Mouse (Mus musculus) lung, embryonic 15.5 days (tissue): ENCODE measurements around the gene B2m. TPM values are rescaled to one million over a fixed set of nuclear protein-coding genes. Genes with fewer than 3 reads are reported as not detected.
"Not testable (repeated sequence)": the region's sequence is repeated elsewhere in the genome, so short reads cannot be mapped to it uniquely, and the experiment has no call there.

ENCODE experiments used
- ATAC-seq: fragments of 200-750 bp; cut with Nextera tagmentation; 2 replicates; pipeline ENCODE4 v1.8.0; 2017; ENCODE audit warnings: moderate number of reproducible peaks, borderline replicate concordance; ENCODE audit not compliant: low FRiP score, low TSS enrichment; ENCODE audit errors: extremely low read depth
- H3K27ac ChIP-seq: fragments of 300-500 bp; sonication (generic); 2 replicates; pipeline ENCODE4 v1.5.1; 2015; ENCODE audit warnings: moderate library complexity, mild to moderate bottlenecking, inconsistent platforms
- H3K27me3 ChIP-seq: fragments of 300-500 bp; sonication (generic); 2 replicates; pipeline ENCODE4 v1.6.1; 2015; ENCODE audit warnings: inconsistent platforms
- H3K36me3 ChIP-seq: fragments of 300-500 bp; sonication (generic); 2 replicates; pipeline ENCODE4 v1.6.1; 2015; ENCODE audit warnings: inconsistent platforms
- H3K4me1 ChIP-seq: fragments of 300-500 bp; sonication (generic); 2 replicates; pipeline ENCODE4 v1.6.1; 2015; ENCODE audit warnings: inconsistent platforms
- H3K4me2 ChIP-seq: fragments of 300-500 bp; sonication (generic); 2 replicates; pipeline ENCODE4 v1.6.1; 2015; ENCODE audit warnings: inconsistent platforms, mild to moderate bottlenecking, moderate library complexity
- H3K4me3 ChIP-seq: fragments of 300-500 bp; sonication (generic); 2 replicates; pipeline ENCODE4 v1.5.1; 2015; ENCODE audit warnings: mild to moderate bottlenecking, inconsistent platforms
- H3K9ac ChIP-seq: fragments of 300-500 bp; sonication (generic); 2 replicates; pipeline ENCODE4 v1.6.1; 2015; ENCODE audit warnings: inconsistent platforms
- H3K9me3 ChIP-seq: fragments of 300-500 bp; sonication (generic); 2 replicates; pipeline ENCODE4 v1.6.1; 2016; ENCODE audit warnings: inconsistent platforms
- WGBS: fragments of 180-500 bp; shearing (Covaris S2); methylation state at CpG from one replicate; pipeline ENCODE4 v1.1.7; 2015; 5-methylcytosine and 5-hydroxymethylcytosine counted together
- polyA plus RNA-seq: library from polyadenylated mRNA; unstranded; fragments of >200 nt; fragmentation: Nextera tagmentation; extraction: Ambion mirVana; gene quantifications from 2 replicates; pipeline ENCODE4 v1.2.1, GENCODE M21; 2015

B2m gene
- 350 and 374 TPM in 2 replicates for polyA plus RNA-seq

DNA sequence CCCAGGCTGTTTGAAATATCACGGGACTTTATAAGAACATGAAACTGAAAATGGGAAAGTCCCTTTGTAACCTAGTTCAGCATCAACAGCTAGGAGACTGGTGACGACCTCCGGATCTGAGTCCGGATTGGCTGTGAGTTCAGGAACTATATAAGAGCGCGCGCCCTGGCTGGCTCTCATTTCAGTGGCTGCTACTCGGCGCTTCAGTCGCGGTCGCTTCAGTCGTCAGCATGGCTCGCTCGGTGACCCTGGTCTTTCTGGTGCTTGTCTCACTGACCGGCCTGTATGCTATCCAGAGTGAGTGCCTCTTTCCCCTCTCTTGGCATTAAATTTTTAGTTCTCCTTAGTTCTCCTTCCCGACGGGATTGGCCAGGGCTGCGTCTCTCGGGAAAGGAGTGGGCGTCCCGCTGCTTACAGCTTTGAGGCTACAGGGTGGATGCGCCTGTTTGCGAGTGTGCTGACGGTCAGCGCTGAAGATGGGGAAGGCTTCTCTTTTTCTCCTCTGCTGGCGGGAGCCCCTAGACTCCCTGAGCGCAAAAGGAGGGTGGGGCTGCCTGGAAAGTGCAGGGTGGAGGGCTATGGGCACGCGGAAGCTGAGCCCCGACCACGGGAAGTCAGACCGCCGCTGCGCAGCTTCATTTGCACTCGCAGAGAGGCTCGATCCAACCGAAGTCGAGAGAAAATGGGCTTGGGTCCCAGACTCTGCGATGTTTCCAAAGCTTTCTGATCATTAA lies at the start of gene B2m:
Gene B2m (plus strand): TSS at position 179 of the 734 bp plus-strand sequence.
- peak within 1 kb of the TSS; percentile 54 for H3K4me3 ChIP-seq
- H3K4me2 ChIP-seq: peak within 1 kb of the TSS; percentile 55
- peak within 1 kb of the TSS; percentile 71 for H3K27ac ChIP-seq
- H3K4me1 ChIP-seq: peaks cover 9% of the 10 kb centered on the region; the same call in 1 of the 2 replicates
- H3K9ac ChIP-seq: peak within 1 kb of the TSS; percentile 51
- peak; percentile 97 for ATAC-seq
- H3K36me3 ChIP-seq: peaks cover 10% of the 10 kb centered on the region; the same call in 1 of the 2 replicates
- H3K27me3 ChIP-seq: no peaks in the 10 kb centered on the region
- under 1% methylated on average over 40 of the region's 40 CpGs for WGBS
- H3K9me3 ChIP-seq: no peaks in the 10 kb centered on the region

DNA sequence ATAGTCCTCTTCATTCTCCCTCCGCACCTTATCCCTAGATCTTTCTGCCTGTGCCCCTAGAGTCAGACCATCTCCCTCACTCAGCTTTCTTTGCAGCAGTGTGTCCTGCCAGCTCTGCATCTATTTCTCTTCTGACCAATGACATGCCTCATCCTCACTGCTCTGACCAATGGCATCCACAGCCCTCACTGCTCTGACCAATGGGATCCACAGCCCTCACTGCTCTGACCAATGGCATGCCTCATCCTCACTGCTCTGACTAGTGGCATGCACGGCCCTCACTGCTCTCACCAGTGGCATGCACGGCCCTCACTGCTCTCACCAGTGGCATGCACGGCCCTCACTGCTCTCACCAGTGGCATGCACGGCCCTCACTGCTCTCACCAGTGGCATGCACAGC lies 49.8 kb upstream of the B2m start:
- not testable (repeated sequence) for H3K4me1 ChIP-seq, H3K4me2 ChIP-seq, H3K9ac ChIP-seq, ATAC-seq, H3K27ac ChIP-seq, H3K9me3 ChIP-seq, H3K4me3 ChIP-seq, H3K27me3 ChIP-seq
- peaks cover 59% of the 10 kb centered on the region for H3K36me3 ChIP-seq
- WGBS: 80% methylated on average over 5 of the region's 5 CpGs

DNA sequence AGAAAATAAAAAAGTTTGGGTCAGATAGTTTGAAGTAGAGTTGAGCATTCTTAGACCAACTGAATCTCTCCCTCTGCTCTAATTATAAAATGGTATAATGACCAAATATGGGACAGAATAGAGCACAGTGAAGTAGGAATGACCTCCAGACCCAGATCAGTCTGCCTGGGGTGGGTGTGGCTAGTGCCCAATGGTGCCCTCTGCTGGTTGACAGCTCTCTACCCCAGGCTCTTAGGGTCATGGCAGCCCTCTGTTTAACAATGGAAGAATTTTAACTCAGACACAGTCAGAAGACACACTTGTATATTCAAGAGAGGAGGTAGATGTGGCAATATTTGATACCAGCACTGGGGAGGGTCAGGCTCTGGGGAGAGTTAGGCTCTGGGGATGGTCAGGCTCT lies 45.4 kb upstream of the B2m start:
- peaks cover 41% of the 10 kb centered on the region for H3K36me3 ChIP-seq
- no peaks in the 10 kb centered on the region for H3K27me3 ChIP-seq
- H3K4me2 ChIP-seq: no peak overlapping the region
- no peak overlapping the region for H3K27ac ChIP-seq
- ATAC-seq: no peak
- no peak overlapping the region for H3K4me3 ChIP-seq
- no peak overlapping the region for H3K9ac ChIP-seq
- no peaks in the 10 kb centered on the region for H3K9me3 ChIP-seq
- H3K4me1 ChIP-seq: no peaks in the 10 kb centered on the region

DNA sequence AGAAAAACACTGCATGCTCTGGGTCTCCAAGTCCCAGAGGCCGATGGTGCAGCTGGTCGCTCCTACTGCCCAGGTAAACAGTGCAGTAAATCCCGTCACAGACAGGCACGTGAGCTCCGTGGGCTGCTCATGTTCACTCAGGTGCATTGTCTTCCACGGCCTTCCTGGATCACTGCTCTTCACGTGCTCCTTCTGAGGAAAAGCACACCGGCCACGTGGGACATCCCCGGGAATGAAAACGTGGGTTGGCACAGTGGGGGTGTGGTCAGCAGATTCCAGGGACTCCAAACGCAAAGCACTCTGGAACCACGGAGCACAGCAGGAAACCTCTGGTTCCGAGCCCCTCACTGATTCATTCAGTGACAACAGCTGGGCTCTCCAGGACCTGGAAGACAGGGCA lies 39.4 kb upstream of the B2m start:
- 74% methylated on average over 14 of the region's 14 CpGs for WGBS
- H3K27me3 ChIP-seq: no peaks in the 10 kb centered on the region
- no peaks in the 10 kb centered on the region for H3K9me3 ChIP-seq
- no peak for ATAC-seq
- peaks cover 39% of the 10 kb centered on the region for H3K36me3 ChIP-seq
- no peaks in the 10 kb centered on the region; the same call in 1 of the 2 replicates for H3K4me1 ChIP-seq
- no peak overlapping the region for H3K4me2 ChIP-seq
- H3K9ac ChIP-seq: no peak overlapping the region
- no peak overlapping the region for H3K4me3 ChIP-seq
- no peak overlapping the region for H3K27ac ChIP-seq

GRCm38 (mm10) chr2:122109714-122110113 lies 37.8 kb upstream of the B2m start:
- Histone ChIP-seq H3K9me3 (no peaks in the 10 kb centered on the region), H3K4me1 (no peaks in the 10 kb centered on the region; the same call in 1 of the 2 replicates), H3K27me3 (no peaks in the 10 kb centered on the region), H3K27ac (peak overlapping the region; percentile 65), H3K4me2 (peak overlapping the region; percentile 12; the same call in 1 of the 2 replicates), H3K36me3 (peaks cover 37% of the 10 kb centered on the region), H3K9ac (no peak overlapping the region), H3K4me3 (no peak overlapping the region)
- WGBS: 34% methylated on average over 4 of the region's 4 CpGs
- peak; percentile 90 for ATAC-seq

DNA sequence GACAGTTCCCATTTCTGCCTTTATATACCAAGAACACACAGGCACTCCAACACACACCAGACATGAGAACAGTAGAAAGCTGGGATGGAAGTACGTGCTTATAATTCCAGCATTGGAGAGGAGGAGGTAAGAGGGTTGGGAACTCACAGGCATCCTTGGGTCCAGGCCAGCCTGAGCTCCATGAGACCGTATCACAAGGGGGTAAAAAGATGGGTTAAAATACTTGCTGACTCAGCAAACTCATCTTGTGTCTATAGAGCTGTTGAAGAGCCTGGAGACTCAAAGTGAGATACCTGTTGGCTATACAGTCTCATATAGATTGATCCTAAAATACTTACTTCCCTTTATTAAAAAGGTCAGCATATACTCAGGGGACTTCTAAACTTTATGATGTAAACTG lies 30.6 kb upstream of the B2m start:
- H3K27me3 ChIP-seq: no peaks in the 10 kb centered on the region
- 87% methylated on average over 2 of the region's 2 CpGs for WGBS
- H3K27ac ChIP-seq: no peak overlapping the region
- no peaks in the 10 kb centered on the region for H3K9me3 ChIP-seq
- peak overlapping the region; percentile 68 for H3K4me2 ChIP-seq
- ATAC-seq: no peak
- H3K9ac ChIP-seq: no peak overlapping the region
- peak overlapping the region; percentile 73; the same call in 1 of the 2 replicates for H3K4me3 ChIP-seq
- peaks cover 9% of the 10 kb centered on the region for H3K36me3 ChIP-seq
- peaks cover 12% of the 10 kb centered on the region for H3K4me1 ChIP-seq

GRCm38 (mm10) chr2:122117961-122118958 lies 29.2 kb upstream of the B2m start, which contains the start of gene Spg11:
TSS of gene Spg11 (minus strand) at chr2:122118386.
- WGBS: under 1% methylated on average over 46 of the region's 47 CpGs
- Histone ChIP-seq H3K9me3 (no peaks in the 10 kb centered on the region), H3K4me1 (peaks cover 12% of the 10 kb centered on the region), H3K4me3 (peak within 1 kb of the TSS; percentile 73), H3K9ac (peak within 1 kb of the TSS; percentile 89), H3K36me3 (peaks cover 5% of the 10 kb centered on the region; the same call in 1 of the 2 replicates), H3K27me3 (no peaks in the 10 kb centered on the region), H3K4me2 (peak within 1 kb of the TSS; percentile 68), H3K27ac (peak within 1 kb of the TSS; percentile 98)
- ATAC-seq: peak; percentile 99

DNA sequence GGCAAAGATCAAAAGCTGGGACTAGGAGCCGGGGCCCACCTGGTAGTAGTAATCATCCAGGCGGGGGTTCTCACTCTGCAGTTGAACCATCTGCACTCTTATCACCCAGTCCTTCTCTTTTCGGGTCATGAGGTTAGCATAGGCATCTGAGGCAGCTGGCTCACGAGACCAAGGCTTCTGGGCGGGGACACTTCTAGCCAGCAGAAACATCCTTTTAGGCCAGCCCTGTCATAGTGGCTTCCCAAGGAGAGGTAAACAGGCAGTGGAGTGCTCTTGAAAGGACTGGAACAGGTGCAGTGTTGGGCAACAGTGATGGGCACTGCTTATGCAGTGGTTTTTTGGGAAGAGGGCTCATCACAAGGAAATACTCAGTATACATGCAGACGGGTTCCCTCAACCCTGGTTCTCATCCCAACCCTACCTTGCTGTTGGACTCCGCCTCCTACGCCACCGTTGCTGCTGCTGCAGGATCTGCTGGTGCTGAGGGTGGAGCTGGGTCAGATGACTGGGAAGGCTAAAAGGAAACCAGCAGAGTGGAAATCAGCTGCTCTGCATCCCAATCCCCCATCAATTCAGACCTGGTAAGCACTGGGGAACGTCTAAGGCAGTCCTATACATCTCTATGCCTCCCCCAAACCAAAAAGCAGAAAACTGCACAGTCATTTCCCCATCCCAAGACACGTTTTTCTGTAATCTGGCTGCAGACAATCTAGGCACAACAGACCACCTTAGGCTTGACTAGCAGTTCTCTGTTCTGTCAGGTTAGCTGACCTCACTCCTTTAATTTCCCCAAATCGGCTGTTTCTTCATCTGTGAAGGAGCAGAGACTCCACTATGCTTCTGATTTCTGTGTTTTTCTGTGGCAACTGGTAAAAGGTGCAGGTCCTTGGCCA lies 21.6 kb upstream of the B2m start:
- no peaks in the 10 kb centered on the region for H3K27me3 ChIP-seq
- no peak for ATAC-seq
- H3K36me3 ChIP-seq: no peaks in the 10 kb centered on the region
- no peaks in the 10 kb centered on the region for H3K9me3 ChIP-seq
- no peak overlapping the region for H3K4me3 ChIP-seq
- H3K4me1 ChIP-seq: no peaks in the 10 kb centered on the region
- H3K9ac ChIP-seq: no peak overlapping the region
- WGBS: 35% methylated on average over 12 of the region's 12 CpGs
- H3K27ac ChIP-seq: no peak overlapping the region
- no peak overlapping the region for H3K4me2 ChIP-seq

DNA sequence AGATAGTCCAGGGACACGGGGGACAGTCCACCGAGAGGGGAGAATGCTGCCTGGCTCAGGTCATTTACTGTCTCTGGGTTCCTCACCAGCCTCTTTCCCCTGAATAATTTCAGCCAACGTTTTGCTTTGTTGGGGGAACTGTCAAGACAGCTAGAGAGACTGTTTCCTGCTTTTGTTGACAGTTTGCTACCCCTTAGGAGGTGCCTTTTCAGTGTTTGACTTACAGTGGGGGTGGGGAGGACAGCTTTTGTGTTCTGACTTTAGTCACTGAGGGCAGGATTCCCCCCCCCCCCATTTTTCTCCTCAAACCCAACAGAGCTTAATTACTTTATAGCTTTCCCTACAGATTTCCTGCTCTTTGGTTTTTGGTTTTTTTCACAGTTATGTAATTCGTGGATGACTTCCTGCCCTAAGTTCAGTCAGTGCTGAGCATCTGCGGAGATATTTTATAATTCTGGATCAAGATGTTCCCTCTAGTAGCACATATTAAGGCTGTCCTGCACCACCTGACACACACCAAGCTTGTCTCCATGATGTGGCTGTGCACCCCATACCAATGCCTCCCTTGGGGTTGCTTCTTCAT lies 20.6 kb upstream of the B2m start:
- Histone ChIP-seq H3K4me1 (no peaks in the 10 kb centered on the region), H3K27ac (no peak overlapping the region), H3K9me3 (no peaks in the 10 kb centered on the region), H3K9ac (no peak overlapping the region), H3K27me3 (no peaks in the 10 kb centered on the region), H3K4me3 (no peak overlapping the region), H3K4me2 (no peak overlapping the region), H3K36me3 (no peaks in the 10 kb centered on the region)
- no peak for ATAC-seq
- 39% methylated on average over 5 of the region's 5 CpGs for WGBS

- Histone ChIP-seq H3K27ac (no peak overlapping the region), H3K36me3 (no peaks in the 10 kb centered on the region), H3K4me3 (no peak overlapping the region), H3K4me2 (no peak overlapping the region), H3K4me1 (no peaks in the 10 kb centered on the region), H3K9ac (no peak overlapping the region), H3K9me3 (no peaks in the 10 kb centered on the region), H3K27me3 (no peaks in the 10 kb centered on the region)
- no peak for ATAC-seq
- WGBS: 97% methylated on average over 4 of the region's 4 CpGs
These were observed 19.9 kb upstream of the B2m start for GRCm38 (mm10) chr2:122127635-122128034.

- H3K9ac ChIP-seq: no peak overlapping the region
- no peaks in the 10 kb centered on the region for H3K4me1 ChIP-seq
- WGBS: 84% methylated on average over 2 of the region's 2 CpGs
- H3K36me3 ChIP-seq: no peaks in the 10 kb centered on the region
- no peak overlapping the region for H3K27ac ChIP-seq
- H3K27me3 ChIP-seq: no peaks in the 10 kb centered on the region
- H3K9me3 ChIP-seq: no peaks in the 10 kb centered on the region
- ATAC-seq: no peak
- no peak overlapping the region for H3K4me3 ChIP-seq
- H3K4me2 ChIP-seq: no peak overlapping the region
These were observed 15.4 kb upstream of the B2m start for GRCm38 (mm10) chr2:122132078-122132477.
